19 mouse cellular contexts compared by ENCODE assay signal in the genomic region with DNA sequence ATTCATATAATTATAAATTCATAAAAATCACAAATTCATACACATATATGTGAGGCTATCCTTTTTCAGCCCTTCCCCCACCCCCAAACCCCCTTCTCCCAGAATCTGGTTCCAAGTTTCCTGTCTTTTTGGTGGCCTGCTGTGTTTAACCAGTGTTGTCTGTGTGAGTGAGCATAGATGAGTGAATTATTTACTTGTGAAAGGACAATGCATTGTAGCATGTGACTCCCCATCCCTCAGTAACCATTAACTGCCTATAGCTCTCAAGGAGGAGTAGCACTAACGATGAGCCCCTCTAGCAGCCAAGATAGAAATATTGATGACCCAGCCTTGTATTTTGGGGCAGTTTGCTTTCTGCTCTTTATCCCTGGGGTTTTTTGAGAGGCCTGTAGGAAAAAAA.
"Had no signal": no experiment of that assay in that cellular context is flagged by ENCODE, and none has a peak within 500 bp of the region (broad histone marks: within the 10 kb centered on the region; RNA-seq: fewer than 3 reads in every experiment).

No protein-coding gene starts in this region.

- DNase-seq: left cerebral cortex, postnatal 4 days; lung, adult 2 months; lung, postnatal 14 days; right cerebral cortex, adult 18-20 months; right cerebral cortex, postnatal 14 days; right cerebral cortex, postnatal 4 days; thymus, adult 2 months; thymus, postnatal 14 days; thymus, postnatal 4 days had no signal

- H3K4me2 ChIP-seq: limb, embryonic 12.5 days; limb, embryonic 15.5 days; liver, embryonic 12.5 days; liver, embryonic 15.5 days; midbrain, embryonic 12.5 days had no signal

- ATAC-seq: intestine, postnatal 0 days; midbrain, embryonic 16.5 days had no signal

- H3K4me1 ChIP-seq: liver, embryonic 12.5 days; liver, embryonic 15.5 days had no signal

- H3K27ac ChIP-seq: macrophage; midbrain, embryonic 12.5 days had no signal

- H3K36me3 ChIP-seq: liver, embryonic 15.5 days had no signal

- H3K9ac ChIP-seq: limb, embryonic 12.5 days; limb, embryonic 15.5 days; liver, embryonic 12.5 days; liver, embryonic 15.5 days; midbrain, embryonic 12.5 days; neural tube, embryonic 13.5 days had no signal

- H3K9me3 ChIP-seq: limb, embryonic 12.5 days; limb, embryonic 15.5 days; liver, embryonic 12.5 days; liver, embryonic 15.5 days; midbrain, embryonic 12.5 days; neural tube, embryonic 13.5 days had no signal

- H3K27me3 ChIP-seq: limb, embryonic 12.5 days; limb, embryonic 15.5 days; liver, embryonic 12.5 days; liver, embryonic 15.5 days; midbrain, embryonic 12.5 days; neural tube, embryonic 13.5 days had no signal

- H3K4me3 ChIP-seq: limb, embryonic 12.5 days; limb, embryonic 15.5 days; liver, embryonic 12.5 days; liver, embryonic 15.5 days; midbrain, embryonic 12.5 days; myocyte; neural tube, embryonic 13.5 days had no signal
